Mouse (Mus musculus) liver, embryonic 11.5 days (tissue): Measurements from ENCODE around the gene Tpra1. TPM values are rescaled to one million over a fixed set of nuclear protein-coding genes. Genes with fewer than 3 reads are reported as not detected.

Source experiments
- ATAC-seq: fragments of 200-750 bp; cut with Nextera tagmentation; replicated peaks from 2 replicates; pipeline ENCODE4 v1.8.0; 2017; ENCODE audit warnings: moderate number of reproducible peaks, mild to moderate bottlenecking, moderate TSS enrichment, moderate library complexity; ENCODE audit not compliant: low FRiP score
- DNase-seq: peaks from one replicate; pipeline ENCODE4 v3.0.0-alpha.2; 2017; ENCODE audit warnings: low spot score
- H3K27ac ChIP-seq: fragments of 300-500 bp; sonication (generic); 2 replicates; pipeline ENCODE4 v1.5.1; 2014; ENCODE audit warnings: mild to moderate bottlenecking, low read depth, low read length, control low read depth
- H3K27me3 ChIP-seq: fragments of 300-500 bp; sonication (generic); replicated peaks from 2 replicates; pipeline ENCODE4 v1.6.1; 2014; ENCODE audit warnings: low read length, mixed read lengths; ENCODE audit not compliant: control insufficient read depth, insufficient read depth
- H3K36me3 ChIP-seq: fragments of 300-500 bp; sonication (generic); 2 replicates; pipeline ENCODE4 v1.6.1; 2014; ENCODE audit warnings: mild to moderate bottlenecking, low read length, moderate library complexity, mixed read lengths; ENCODE audit not compliant: control insufficient read depth, insufficient read depth
- H3K4me1 ChIP-seq: fragments of 300-500 bp; sonication (generic); replicated peaks from 2 replicates; pipeline ENCODE4 v1.6.1; 2014; ENCODE audit warnings: low read length, mixed read lengths; ENCODE audit not compliant: control insufficient read depth, insufficient read depth
- H3K4me2 ChIP-seq: fragments of 300-500 bp; sonication (generic); 2 replicates; pipeline ENCODE4 v1.6.1; 2014; ENCODE audit warnings: mild to moderate bottlenecking, control low read depth, moderate library complexity
- H3K4me3 ChIP-seq: fragments of 300-500 bp; sonication (generic); 2 replicates; pipeline ENCODE4 v1.5.1; 2014; ENCODE audit warnings: low read depth, low read length, control low read depth
- H3K9ac ChIP-seq: fragments of 300-500 bp; sonication (generic); 2 replicates; pipeline ENCODE4 v1.6.1; 2014; ENCODE audit warnings: low read depth, low read length, control low read depth
- H3K9me3 ChIP-seq: fragments of 300-500 bp; sonication (generic); 2 replicates; pipeline ENCODE4 v1.6.1; 2016; ENCODE audit warnings: low read length, inconsistent platforms, mixed read lengths; ENCODE audit not compliant: control insufficient read depth
- WGBS: fragments of 180-500 bp; shearing (Covaris S2); extraction: QIAGEN DNeasy Blood & Tissue Kit; methylation state at CpG from one replicate; pipeline ENCODE4 v1.1.7; 2014; 5-methylcytosine and 5-hydroxymethylcytosine counted together
- polyA plus RNA-seq: library from polyadenylated mRNA; unstranded; fragments of >200 nt; fragmentation: Nextera tagmentation; extraction: Ambion mirVana; gene quantifications from 2 replicates; pipeline ENCODE4 v1.2.1, GENCODE M21; 2014

Gene Tpra1
- polyA plus RNA-seq, 1 experiment from 2014 or later: 56.7 TPM

DNA sequence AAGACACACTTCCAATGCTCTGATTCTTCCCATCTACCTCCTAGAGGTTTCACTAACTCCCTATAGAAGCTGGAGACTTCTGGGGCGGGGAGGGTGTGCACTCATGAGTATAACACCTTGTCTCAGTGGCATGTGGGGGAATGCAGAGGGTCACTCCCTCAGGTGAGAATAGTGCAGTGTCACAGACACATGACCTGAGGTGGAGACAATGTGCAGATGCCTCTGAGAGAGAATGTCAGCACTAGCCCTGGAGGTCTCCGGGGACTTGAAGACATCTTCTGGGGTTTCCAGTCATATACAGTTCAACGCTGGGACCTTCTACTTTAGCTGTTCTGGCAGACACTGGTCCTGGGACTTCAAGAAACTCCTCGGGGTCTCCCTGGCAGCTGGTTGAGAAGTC, 55.3 kb downstream of the Tpra1 start:
- Histone ChIP-seq H3K4me1 (no peaks in the 10 kb centered on the region), H3K27me3 (no peaks in the 10 kb centered on the region), H3K4me2 (no peak overlapping the region), H3K9ac (no peak overlapping the region), H3K9me3 (no peaks in the 10 kb centered on the region), H3K27ac (no peak overlapping the region), H3K4me3 (no peak overlapping the region), H3K36me3 (no peaks in the 10 kb centered on the region)
- no peak for ATAC-seq
- WGBS: 75% methylated on average over 4 of the region's 4 CpGs
- DNase-seq: no peak

DNA sequence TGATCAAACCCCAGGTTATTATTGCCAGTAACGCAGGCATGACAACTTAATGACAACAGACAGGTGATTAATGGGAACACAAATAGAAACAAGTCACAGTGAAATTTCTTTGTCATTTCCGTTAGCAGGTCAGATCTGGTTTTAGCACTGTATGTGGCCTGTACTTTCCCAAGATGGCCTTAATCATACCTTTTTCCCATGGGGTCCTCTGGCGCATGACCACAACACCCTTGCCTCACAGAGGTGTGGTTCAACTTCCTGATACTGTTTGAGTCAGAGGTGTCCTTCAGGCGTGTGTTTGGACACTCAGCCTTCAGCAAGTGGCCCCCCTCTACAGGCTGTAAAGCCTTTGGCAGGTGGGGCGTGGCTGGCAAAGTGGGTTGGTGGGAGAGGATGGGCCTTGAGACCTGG, 55.8 kb downstream of the Tpra1 start:
- Histone ChIP-seq H3K9ac (no peak overlapping the region), H3K4me1 (no peaks in the 10 kb centered on the region), H3K4me2 (no peak overlapping the region), H3K36me3 (no peaks in the 10 kb centered on the region), H3K4me3 (no peak overlapping the region), H3K27me3 (no peaks in the 10 kb centered on the region), H3K9me3 (no peaks in the 10 kb centered on the region), H3K27ac (no peak overlapping the region)
- ATAC-seq: no peak
- DNase-seq: no peak
- WGBS: 79% methylated on average over 5 of the region's 5 CpGs

DNA sequence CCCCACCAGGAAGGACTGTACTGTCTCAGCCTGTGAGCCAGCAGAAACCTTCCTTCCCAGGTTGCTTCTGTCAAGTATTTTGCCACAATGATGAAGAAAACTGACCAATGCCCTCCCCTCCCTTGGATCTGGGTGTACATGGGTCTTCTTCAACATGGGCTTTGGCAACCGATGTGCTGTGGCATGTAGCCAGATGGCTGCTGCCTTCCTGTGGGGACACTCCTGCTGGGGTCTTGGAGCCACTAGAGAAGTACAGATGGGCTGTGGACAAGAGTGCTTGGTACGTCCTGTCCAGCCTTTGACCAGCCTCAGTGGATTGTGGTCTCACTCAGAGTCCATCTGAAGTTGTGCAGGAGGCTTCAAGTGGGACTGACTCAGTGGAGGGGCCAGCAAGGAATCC, 56.3 kb downstream of the Tpra1 start:
- Histone ChIP-seq H3K27me3 (no peaks in the 10 kb centered on the region), H3K36me3 (no peaks in the 10 kb centered on the region), H3K4me3 (no peak overlapping the region), H3K4me1 (no peaks in the 10 kb centered on the region), H3K9ac (no peak overlapping the region), H3K9me3 (no peaks in the 10 kb centered on the region), H3K4me2 (no peak overlapping the region), H3K27ac (no peak overlapping the region)
- no peak for ATAC-seq
- DNase-seq: no peak
- WGBS: 81% methylated on average over 2 of the region's 2 CpGs

DNA sequence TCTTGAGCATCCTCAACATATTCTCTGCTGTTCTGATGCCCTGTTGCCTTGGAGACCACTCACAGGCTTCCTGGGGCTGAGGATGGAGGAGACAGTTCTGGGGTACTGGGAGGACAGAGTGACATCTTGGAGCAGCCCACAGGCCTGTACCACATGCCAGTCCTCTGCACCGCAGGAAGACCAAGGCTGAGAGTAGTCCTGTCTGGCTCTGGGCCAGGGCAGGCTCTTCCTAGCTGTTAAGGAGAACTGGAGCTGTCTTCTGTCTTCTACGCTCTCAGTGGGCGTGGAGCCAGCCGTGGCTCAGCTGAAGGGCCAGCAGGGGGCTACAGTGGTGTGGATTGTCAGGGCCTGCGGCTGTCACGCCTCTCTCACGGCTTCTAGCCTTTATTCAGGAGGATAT, 57.8 kb downstream of the Tpra1 start:
- no peak overlapping the region for H3K9ac ChIP-seq

DNA sequence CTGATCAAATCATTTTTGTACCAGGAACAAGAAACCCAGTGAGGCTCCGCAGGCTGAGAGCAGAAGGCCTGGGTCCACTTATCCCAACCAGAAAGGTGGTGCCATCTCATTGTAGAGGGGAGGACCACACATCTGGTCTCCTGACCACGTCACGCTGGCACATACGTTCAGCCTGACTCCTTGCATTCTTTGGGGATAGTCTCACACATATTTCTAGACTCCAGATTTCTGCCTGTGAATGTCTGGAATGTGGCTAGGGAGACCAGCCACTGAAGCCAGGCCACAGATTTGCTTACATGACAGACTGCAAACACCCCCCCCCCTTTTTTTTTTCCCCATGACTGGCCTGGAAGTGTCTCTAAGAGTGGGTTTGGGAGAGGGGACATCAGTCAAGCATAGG, 58.9 kb downstream of the Tpra1 start:
- no peaks in the 10 kb centered on the region for H3K36me3 ChIP-seq
- H3K9ac ChIP-seq: no peak overlapping the region
- H3K27ac ChIP-seq: no peak overlapping the region
- H3K4me2 ChIP-seq: no peak overlapping the region
- no peaks in the 10 kb centered on the region for H3K27me3 ChIP-seq
- DNase-seq (no peak), ATAC-seq (no peak)
- no peak overlapping the region for H3K4me3 ChIP-seq
- H3K4me1 ChIP-seq: no peaks in the 10 kb centered on the region
- H3K9me3 ChIP-seq: no peaks in the 10 kb centered on the region
- 78% methylated on average over 4 of the region's 4 CpGs for WGBS

More for the DNA sequence above, 57.8 kb downstream of the Tpra1 start:
- no peak overlapping the region for H3K4me2 ChIP-seq
- no peaks in the 10 kb centered on the region for H3K27me3 ChIP-seq
- H3K27ac ChIP-seq: no peak overlapping the region
- H3K36me3 ChIP-seq: no peaks in the 10 kb centered on the region
- H3K9me3 ChIP-seq: no peaks in the 10 kb centered on the region
- WGBS: 32% methylated on average over 7 of the region's 7 CpGs
- no peaks in the 10 kb centered on the region for H3K4me1 ChIP-seq
- DNase-seq (no peak), ATAC-seq (0 out of 2 replicates have a peak, but pooled peaks have one; percentile 20)
- H3K4me3 ChIP-seq: no peak overlapping the region

Other genes starting within 250 kb of the Tpra1 start
- gene Mgll, start 177.8 kb upstream of the Tpra1 start, polyA plus RNA-seq: 17.3 and 22.2 TPM in 2 replicates
- gene Abtb1, start 60.3 kb upstream of the Tpra1 start, polyA plus RNA-seq: 24.9 and 26.7 TPM in 2 replicates
- gene Podxl2, start 27.2 kb upstream of the Tpra1 start, polyA plus RNA-seq: 9.1 and 10.7 TPM in 2 replicates
- 254 and 284 TPM in 2 replicates for gene Mcm2, start 3.5 kb upstream of the Tpra1 start, polyA plus RNA-seq